Mouse (Mus musculus) testis, adult 2 months (tissue): ENCODE measurements around the gene Ubr2.

Source experiments
- CTCF ChIP-seq: fragments of 200-500 bp; IDR thresholded peaks from 2 replicates; pipeline ENCODE4 v1.5.1; 2012; ENCODE audit warnings: low read depth, mild to moderate bottlenecking, inconsistent platforms, low read length, moderate library complexity; ENCODE audit not compliant: control insufficient read depth, insufficient read depth, insufficient replicate concordance
- POLR2A ChIP-seq: fragments of 200-500 bp; IDR thresholded peaks from 2 replicates; pipeline ENCODE4 v1.6.1; 2012; ENCODE audit warnings: low read depth, mild to moderate bottlenecking, inconsistent platforms, low read length, moderate library complexity; ENCODE audit not compliant: control insufficient read depth

DNA sequence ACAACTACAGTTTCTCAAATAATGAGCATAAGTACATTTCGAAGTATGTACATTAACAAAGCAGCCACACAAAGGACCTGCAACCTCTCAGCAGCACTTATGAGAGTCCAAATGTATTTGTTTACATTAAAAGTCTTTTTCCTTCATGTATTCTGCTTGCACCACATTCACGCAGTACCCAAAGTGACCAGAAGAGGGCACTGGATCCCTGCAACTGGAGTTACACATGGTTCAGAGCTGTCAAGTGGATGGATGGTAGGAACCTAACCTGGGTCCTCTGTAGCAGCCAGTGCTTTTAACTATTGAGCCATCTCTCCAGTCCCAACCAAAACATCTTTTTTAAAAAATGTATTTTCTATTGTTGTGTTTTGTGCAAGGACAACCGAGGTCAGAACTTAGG is 35.2 kb downstream of the Ubr2 start:
- TF ChIP-seq CTCF, result peak; percentile 55; the same call in 1 of the 2 replicates
- no peak for TF ChIP-seq POLR2A
